Mouse (Mus musculus): ENCODE measurements around the gene Nr2e1.

- TF ChIP-seq CTCF (IDR thresholded peaks at IDR 0.05; ENCODE audit: low read depth, low read length) = no peak
- TF ChIP-seq POLR2A (IDR thresholded peaks at IDR 0.05; ENCODE audit: borderline replicate concordance, low read depth, low read length) = no peak
These were observed 48.5 kb upstream of the Nr2e1 start for GRCm38 (mm10) chr10:42631754-42632452.
